Mouse (Mus musculus): ENCODE measurements around the gene Dhrs3.

Dhrs3 gene

DNA sequence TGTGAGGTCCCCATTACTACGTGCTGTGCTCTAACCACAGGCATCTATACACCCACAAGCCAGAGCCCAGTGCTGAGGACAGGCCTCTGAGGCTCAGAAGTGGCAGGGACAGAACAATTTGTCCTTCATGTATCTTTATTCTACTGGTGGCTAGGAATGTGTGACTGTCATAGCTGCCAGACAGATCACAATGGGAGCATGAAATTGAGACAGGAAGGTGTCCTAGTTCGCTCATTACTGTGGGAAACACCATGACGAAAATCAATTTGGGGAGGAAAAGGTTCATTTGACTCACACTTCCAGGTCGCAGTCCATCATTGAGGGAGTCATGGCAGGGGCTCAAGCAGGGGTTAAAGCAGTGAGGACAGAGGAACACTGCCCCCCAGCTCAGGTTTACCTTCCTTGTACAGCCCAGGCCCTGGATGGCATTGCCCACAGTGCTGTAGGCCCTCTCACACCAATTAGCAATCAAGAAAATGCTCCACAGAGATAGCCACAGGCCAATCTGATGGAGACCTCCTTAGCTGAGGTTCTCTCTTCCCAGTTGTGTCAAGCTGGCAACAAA, 47.3 kb downstream of the Dhrs3 start:
- no peak for DNase-seq (ENCODE audit: low read depth)

DNA sequence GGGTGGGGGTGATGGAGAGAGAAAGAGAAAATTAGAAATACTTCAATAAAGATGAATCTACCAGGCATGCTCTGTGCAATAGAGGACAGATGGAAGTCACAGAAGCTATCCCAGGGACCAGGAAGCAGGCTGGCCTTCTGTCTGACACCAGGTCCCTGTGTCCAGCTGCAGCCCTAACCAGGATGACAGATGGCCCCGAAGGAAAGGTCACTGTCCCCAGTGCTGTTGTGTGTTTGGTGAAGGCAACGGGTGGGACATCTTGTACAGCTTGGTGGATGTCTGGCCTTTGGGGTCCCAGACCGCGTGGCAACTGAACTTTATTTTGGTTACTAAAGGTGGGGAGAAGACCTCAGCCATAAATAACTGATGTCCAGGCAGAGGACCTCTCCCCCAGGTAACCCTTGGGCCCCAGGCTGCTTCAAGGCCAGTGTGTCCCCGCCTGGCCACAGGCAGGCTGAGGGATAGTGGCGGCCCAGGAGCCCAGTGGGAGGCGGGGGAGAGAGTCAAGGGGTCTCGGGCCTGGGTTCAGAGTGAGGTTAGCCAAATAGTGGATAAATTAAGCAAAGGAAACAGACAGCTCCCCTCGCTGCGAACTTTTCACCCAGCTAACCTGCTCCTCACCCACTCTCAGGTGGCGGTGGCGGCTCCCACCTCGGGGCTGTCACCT, 48.3 kb downstream of the Dhrs3 start:
- DNase-seq (ENCODE audit: low read depth) = no peak

DNA sequence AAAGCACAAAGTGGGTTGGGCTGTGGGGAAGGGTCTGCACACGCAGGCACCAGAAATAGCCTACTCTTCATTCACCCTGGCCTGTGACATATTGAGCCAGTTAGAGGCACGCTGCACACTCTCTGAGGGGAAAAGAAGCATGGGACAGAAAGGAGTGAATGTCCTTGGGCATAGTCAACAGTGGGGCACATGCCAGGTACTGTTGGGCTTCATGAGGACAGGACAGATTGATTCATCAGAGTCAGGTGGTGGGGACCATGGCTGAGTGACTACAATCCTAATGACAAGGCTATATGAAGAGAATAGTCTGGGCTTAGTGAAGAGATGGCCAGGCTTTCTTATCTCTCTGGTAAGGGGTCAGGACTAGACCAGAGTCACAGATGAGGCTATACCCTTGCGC, 49.8 kb downstream of the Dhrs3 start:
- no peak for DNase-seq (ENCODE audit: low read depth)

GRCm38 (mm10) chr4:144943273-144943672, 50.6 kb downstream of the Dhrs3 start:
- no peak for DNase-seq (ENCODE audit: low read depth)

GRCm38 (mm10) chr4:144947738-144948390, 55.2 kb downstream of the Dhrs3 start:
- no peak for DNase-seq (ENCODE audit: low read depth)

DNA sequence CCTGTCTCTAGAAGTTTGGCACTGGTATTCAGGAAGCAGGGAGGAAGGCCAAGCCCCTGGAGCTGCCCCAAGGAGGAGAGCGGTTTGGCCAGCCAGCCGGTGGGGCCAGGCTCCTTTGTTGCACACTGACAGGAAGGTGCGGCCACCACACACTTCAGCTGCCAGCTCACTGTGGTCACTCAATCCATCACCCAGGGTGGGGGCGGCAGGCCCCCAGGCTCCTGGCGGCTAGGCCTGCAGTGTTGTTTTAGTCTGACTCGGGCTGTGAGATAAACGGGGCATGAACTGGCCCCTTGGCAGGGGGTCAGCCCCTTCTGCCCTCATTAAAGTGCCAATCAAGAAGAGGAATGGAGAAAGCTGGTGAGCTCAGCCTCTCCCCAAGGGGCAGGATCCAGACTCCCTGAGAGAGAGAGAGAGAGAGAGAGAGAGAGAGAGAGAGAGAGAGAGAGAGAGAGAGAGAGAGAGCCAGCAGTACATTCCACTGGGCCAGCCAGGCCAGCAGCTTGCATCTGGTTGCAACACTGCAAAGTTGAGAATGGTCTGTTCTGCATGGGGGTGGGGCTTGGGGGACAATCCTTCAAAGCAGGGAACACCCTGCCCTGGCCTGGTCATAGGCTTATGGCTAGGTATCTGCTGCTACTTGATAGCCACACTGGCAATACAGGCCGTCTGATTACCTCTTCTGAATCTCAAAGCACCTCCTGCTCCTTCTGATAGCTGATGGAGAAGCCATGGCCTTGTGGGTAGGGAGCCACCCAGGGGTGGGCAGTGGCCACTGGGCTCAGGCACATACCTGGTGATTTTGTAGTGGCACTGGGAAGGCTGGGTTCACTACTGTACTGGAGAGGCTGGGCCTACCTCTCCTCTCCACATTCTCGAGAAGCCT, 57.1 kb downstream of the Dhrs3 start:
- no peak for DNase-seq (ENCODE audit: low read depth)

GRCm38 (mm10) chr4:144950327-144950711, 57.7 kb downstream of the Dhrs3 start:
- no peak for DNase-seq (ENCODE audit: low read depth)

DNA sequence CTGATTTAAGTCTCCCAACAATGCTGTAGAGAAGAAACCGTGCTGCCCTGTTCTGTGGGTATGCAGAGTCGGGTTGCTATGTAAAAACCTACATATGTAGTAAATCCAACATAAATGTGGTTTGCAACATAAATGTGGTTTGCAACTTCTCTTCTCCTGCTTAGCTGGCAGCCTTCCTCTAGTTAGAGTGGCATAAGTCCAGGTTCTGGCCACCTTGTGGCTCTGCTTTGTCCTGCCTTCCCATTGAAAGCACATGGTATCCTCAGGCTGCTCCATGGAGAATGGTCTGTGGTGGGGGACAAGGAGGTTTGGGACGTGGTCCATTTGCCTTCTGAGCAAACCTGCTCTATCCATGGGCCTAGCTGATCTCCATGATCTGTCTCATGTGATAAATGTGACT, 58.3 kb downstream of the Dhrs3 start:
- no peak for DNase-seq (ENCODE audit: low read depth)

GRCm38 (mm10) chr4:144951859-144952258, 59.2 kb downstream of the Dhrs3 start:
- DNase-seq (ENCODE audit: low read depth) = no peak

DNA sequence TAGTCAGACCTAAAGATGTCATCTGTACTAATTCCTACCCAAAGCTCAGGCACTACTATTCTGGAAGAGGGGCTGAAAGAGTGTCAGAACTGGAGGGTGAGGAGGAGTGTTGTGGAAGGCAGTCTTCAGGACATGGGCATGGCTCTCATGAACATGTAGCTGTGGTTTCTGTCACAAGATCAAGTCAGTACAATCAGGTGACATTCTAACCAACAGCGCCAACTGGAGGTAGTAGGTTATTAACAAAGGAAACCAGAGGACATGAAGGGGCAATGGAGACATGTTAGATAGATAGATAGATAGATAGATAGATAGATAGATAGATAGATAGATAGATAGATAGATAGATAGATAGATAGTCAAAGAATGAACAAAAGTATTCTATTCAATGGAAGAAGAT, 60.8 kb downstream of the Dhrs3 start:
- no peak for DNase-seq (ENCODE audit: low read depth)

DNA sequence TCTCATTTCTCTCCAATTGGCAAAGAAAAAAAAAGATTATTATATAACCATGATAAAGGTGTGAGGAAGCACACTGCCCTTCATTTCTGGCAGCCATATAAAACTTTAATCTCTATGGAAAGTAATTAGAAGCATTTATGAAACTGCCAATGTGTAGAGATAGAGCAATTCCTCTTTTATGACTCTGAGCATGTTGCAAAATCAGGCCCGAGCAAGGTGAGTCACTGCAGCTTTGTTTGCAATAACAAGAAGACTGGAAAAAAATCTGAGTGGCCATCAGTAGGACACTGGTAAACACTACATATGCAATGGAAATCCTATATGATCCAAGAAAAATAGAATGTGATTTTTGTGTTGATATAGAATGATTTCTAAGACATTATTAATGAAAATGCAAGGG, 63.2 kb downstream of the Dhrs3 start:
- DNase-seq (ENCODE audit: low read depth) = no peak

DNA sequence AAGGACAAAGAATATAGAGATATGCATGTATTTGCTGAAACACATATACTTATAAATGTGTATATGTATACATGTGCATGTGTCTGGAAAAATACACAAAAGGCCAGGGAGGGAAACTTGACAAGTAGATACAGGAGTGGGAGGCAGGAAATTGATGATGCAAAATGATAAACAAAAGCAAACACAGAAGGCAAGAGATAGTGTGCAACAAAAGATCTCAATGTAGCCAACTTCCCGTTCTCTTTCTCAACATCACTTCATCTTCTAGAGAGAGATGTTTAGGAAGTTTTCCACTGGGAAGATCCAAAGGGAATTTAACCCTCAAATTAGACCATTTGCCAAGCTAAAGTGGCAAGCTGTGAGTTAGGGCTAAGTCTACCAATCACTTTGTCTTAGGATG, 63.7 kb downstream of the Dhrs3 start:
- DNase-seq (ENCODE audit: low read depth) = no peak

GRCm38 (mm10) chr4:144957186-144957585, 64.6 kb downstream of the Dhrs3 start:
- no peak for DNase-seq (ENCODE audit: low read depth)

DNA sequence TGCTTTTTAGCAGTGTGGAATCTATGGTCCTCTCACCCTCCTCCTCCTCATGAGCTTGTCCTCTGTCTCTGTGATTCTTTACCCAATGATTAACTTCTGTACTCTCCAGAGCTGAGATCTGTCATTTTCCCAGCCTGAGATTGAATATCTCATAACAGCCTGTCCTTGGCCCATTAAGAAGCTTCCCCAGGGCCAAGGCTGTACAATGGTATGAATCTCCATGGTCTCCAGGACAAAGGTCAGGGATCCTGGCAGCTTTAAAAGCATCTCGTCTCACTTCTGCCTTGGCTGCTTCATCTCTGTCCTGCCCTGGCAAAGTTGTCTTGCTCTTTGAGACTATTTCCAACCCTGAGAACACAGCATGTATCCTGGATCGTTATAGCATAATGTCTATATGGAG, 65.1 kb downstream of the Dhrs3 start:
- DNase-seq (ENCODE audit: low read depth) = no peak

DNA sequence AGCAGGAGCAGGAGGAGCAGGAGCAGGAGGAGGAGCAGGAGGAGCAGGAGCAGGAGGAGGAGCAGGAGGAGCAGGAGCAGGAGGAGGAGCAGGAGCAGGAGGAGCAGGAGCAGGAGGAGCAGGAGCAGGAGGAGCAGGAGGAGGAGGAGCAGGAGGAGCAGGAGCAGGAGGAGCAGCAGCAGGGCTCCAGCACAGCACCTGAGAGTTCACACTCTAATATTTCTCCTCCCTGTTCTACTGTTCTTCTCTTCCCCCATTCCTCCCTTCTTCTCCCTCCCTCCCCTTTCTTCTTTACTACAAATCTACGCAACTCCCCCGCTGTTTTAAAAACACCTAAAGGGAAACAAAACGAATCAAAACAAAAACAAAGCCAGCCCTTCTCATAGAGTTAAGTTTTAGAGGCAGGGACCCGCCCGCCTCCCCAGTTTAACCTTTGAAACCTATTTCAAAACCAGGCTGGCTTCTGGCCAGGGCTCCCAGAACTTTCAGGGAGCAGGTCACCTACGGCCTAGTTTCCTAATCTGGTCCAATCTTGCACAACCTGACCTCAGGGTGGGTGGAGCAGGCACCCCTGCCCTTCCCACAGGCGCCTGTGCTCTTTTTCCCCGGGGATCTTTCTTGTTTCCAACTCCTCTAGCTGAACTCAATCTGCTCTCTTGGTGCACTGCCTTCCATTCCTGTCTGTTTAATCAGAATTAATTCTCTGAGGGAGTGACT, 67.7 kb downstream of the Dhrs3 start:
- DNase-seq (ENCODE audit: low read depth) = no peak

- no peak for DNase-seq (ENCODE audit: low read depth)
Observed at GRCm38 (mm10) chr4:144961232-144961631, 68.6 kb downstream of the Dhrs3 start.

DNA sequence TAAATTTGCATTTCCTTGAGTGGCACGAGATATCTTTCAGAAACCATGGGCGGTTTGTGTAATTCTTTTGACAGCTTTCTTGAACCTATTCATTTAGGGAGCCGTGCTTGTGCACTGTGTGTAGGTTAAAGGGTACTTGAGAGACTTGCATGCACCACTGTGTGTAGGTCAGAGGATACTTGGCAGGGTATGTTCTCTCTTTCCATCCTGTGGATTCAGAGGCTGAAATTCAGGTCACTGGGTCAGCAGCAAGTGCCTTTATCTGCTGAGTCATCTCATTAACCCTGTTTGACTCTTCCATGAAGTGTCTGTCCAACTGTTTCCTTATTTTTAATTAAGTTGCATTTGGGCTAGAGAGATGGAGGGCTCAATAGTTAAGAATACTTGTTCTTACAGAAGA, 69.1 kb downstream of the Dhrs3 start:
- no peak for DNase-seq (ENCODE audit: low read depth)

GRCm38 (mm10) chr4:144965255-144965654, 72.6 kb downstream of the Dhrs3 start:
- DNase-seq (ENCODE audit: low read depth) = no peak

- no peak for DNase-seq (ENCODE audit: low read depth)
Observed at GRCm38 (mm10) chr4:144968371-144968770, 75.7 kb downstream of the Dhrs3 start.

- DNase-seq (ENCODE audit: low read depth) = no peak
Observed at GRCm38 (mm10) chr4:144969030-144969429, 76.4 kb downstream of the Dhrs3 start.

- DNase-seq (ENCODE audit: low read depth) = no peak
Observed at GRCm38 (mm10) chr4:144971048-144971447, 78.4 kb downstream of the Dhrs3 start.
